Mouse (Mus musculus) forebrain, embryonic 15.5 days (tissue): ENCODE results near the gene Asmt. TPM values are rescaled to one million over a fixed set of nuclear protein-coding genes. Genes with fewer than 3 reads are reported as not detected.

Source experiments
- ATAC-seq: fragments of 200-750 bp; cut with Nextera tagmentation; replicated peaks from 2 replicates; pipeline ENCODE4 v1.8.0; 2017; ENCODE audit warnings: mild to moderate bottlenecking, moderate TSS enrichment, moderate library complexity
- H3K27ac ChIP-seq: fragments of 300-500 bp; sonication (generic); replicated peaks from 2 replicates; pipeline ENCODE4 v1.5.1; 2015; ENCODE audit warnings: mild to moderate bottlenecking, inconsistent platforms
- H3K27me3 ChIP-seq: fragments of 300-500 bp; sonication (generic); 2 replicates; pipeline ENCODE4 v1.6.1; 2015; ENCODE audit warnings: inconsistent platforms
- H3K36me3 ChIP-seq: fragments of 300-500 bp; sonication (generic); 2 replicates; pipeline ENCODE4 v1.6.1; 2015; ENCODE audit warnings: mild to moderate bottlenecking, inconsistent platforms
- H3K4me1 ChIP-seq: fragments of 300-500 bp; sonication (generic); 2 replicates; pipeline ENCODE4 v1.6.1; 2015; ENCODE audit warnings: inconsistent platforms
- H3K4me2 ChIP-seq: fragments of 300-500 bp; sonication (generic); replicated peaks from 2 replicates; pipeline ENCODE4 v1.6.1; 2015; ENCODE audit warnings: mild to moderate bottlenecking, inconsistent platforms
- H3K4me3 ChIP-seq: fragments of 300-500 bp; sonication (generic); 2 replicates; pipeline ENCODE4 v1.5.1; 2015; ENCODE audit warnings: mild to moderate bottlenecking, inconsistent platforms
- H3K9ac ChIP-seq: fragments of 300-500 bp; sonication (generic); replicated peaks from 2 replicates; pipeline ENCODE4 v1.6.1; 2015; ENCODE audit warnings: mild to moderate bottlenecking, inconsistent platforms
- H3K9me3 ChIP-seq: fragments of 300-500 bp; sonication (generic); 2 replicates; pipeline ENCODE4 v1.6.1; 2016; ENCODE audit warnings: inconsistent platforms
- WGBS: fragments of 180-500 bp; shearing (Covaris S2); methylation state at CpG from one replicate; pipeline ENCODE4 v1.1.7; 2015; ENCODE audit warnings: mixed read lengths; 5-methylcytosine and 5-hydroxymethylcytosine counted together
- polyA plus RNA-seq: library from polyadenylated mRNA; unstranded; fragments of >200 nt; fragmentation: Nextera tagmentation; extraction: Ambion mirVana; gene quantifications from 2 replicates; pipeline ENCODE4 v1.2.1, GENCODE M21; 2015

Gene Asmt
- not detected in 2 replicates for polyA plus RNA-seq

GRCm38 (mm10) chrX:170672594-170673092 is at the start of gene Asmt:
TSS of gene Asmt (plus strand) at chrX:170672644.
- no peak within 1 kb of the TSS for H3K4me3 ChIP-seq
- H3K4me1 ChIP-seq = no peaks in the 10 kb centered on the region
- peaks cover 30% of the 10 kb centered on the region for H3K36me3 ChIP-seq
- no peak within 1 kb of the TSS for H3K9ac ChIP-seq
- 92% methylated on average over 14 of the region's 16 CpGs for WGBS
- no peak within 1 kb of the TSS for H3K27ac ChIP-seq
- H3K27me3 ChIP-seq = no peaks in the 10 kb centered on the region
- H3K4me2 ChIP-seq = no peak within 1 kb of the TSS
- peak; percentile 74 for ATAC-seq
- peaks cover 29% of the 10 kb centered on the region for H3K9me3 ChIP-seq

- no peak overlapping the region for H3K4me2 ChIP-seq
Observed at GRCm38 (mm10) chrX:170673233-170673951, 948 bp downstream of the Asmt start.

GRCm38 (mm10) chrX:170674229-170674771 is 1.9 kb downstream of the Asmt start:
- H3K9me3 ChIP-seq = peaks cover 31% of the 10 kb centered on the region
- H3K27me3 ChIP-seq = no peaks in the 10 kb centered on the region
- no peaks in the 10 kb centered on the region for H3K4me1 ChIP-seq
- H3K36me3 ChIP-seq = peaks cover 30% of the 10 kb centered on the region
- no peak overlapping the region for H3K4me2 ChIP-seq
- peak; percentile 59 for ATAC-seq
- 0 out of 2 replicates have a peak overlapping the region, but pooled peaks have one; percentile 9 for H3K27ac ChIP-seq
- H3K4me3 ChIP-seq = peak overlapping the region; percentile 18
- H3K9ac ChIP-seq = no peak overlapping the region
- WGBS = 85% methylated on average over 27 of the region's 27 CpGs

More at GRCm38 (mm10) chrX:170673233-170673951, 948 bp downstream of the Asmt start:
- Histone ChIP-seq H3K4me3 (no peak overlapping the region), H3K27me3 (no peaks in the 10 kb centered on the region), H3K4me1 (no peaks in the 10 kb centered on the region), H3K27ac (no peak overlapping the region), H3K9ac (no peak overlapping the region), H3K9me3 (peaks cover 31% of the 10 kb centered on the region), H3K36me3 (peaks cover 30% of the 10 kb centered on the region)
- 64% methylated on average over 29 of the region's 42 CpGs for WGBS
- peak; percentile 87 for ATAC-seq

GRCm38 (mm10) chrX:170674885-170675876 is 2.7 kb downstream of the Asmt start:
- WGBS = 82% methylated on average over 39 of the region's 39 CpGs
- Histone ChIP-seq H3K27ac (no peak overlapping the region), H3K9ac (no peak overlapping the region), H3K4me1 (no peaks in the 10 kb centered on the region), H3K27me3 (no peaks in the 10 kb centered on the region), H3K36me3 (peaks cover 30% of the 10 kb centered on the region), H3K9me3 (peaks cover 31% of the 10 kb centered on the region), H3K4me3 (no peak overlapping the region; the same call in 1 of the 2 replicates), H3K4me2 (no peak overlapping the region)
- ATAC-seq = no peak; the same call in 1 of the 2 replicates

GRCm38 (mm10) chrX:170675923-170676605 is 3.6 kb downstream of the Asmt start:
- H3K4me3 ChIP-seq = no peak overlapping the region
- H3K36me3 ChIP-seq = peaks cover 30% of the 10 kb centered on the region
- H3K9me3 ChIP-seq = peaks cover 31% of the 10 kb centered on the region
- no peak overlapping the region for H3K27ac ChIP-seq
- H3K4me2 ChIP-seq = no peak overlapping the region
- no peak overlapping the region for H3K9ac ChIP-seq
- no peaks in the 10 kb centered on the region for H3K27me3 ChIP-seq
- ATAC-seq = 0 out of 2 replicates have a peak, but pooled peaks have one; percentile 38
- WGBS = 94% methylated on average over 32 of the region's 39 CpGs
- H3K4me1 ChIP-seq = no peaks in the 10 kb centered on the region

GRCm38 (mm10) chrX:170676606-170677239 is 4.3 kb downstream of the Asmt start:
- 92% methylated on average over 67 of the region's 67 CpGs for WGBS
- no peak for ATAC-seq
- peaks cover 31% of the 10 kb centered on the region for H3K9me3 ChIP-seq

GRCm38 (mm10) chrX:170677266-170677665 is 4.8 kb downstream of the Asmt start:
- Histone ChIP-seq H3K36me3 (peaks cover 30% of the 10 kb centered on the region), H3K4me1 (no peaks in the 10 kb centered on the region), H3K4me2 (no peak overlapping the region), H3K9ac (no peak overlapping the region), H3K27me3 (no peaks in the 10 kb centered on the region), H3K27ac (no peak overlapping the region), H3K4me3 (no peak overlapping the region), H3K9me3 (peaks cover 31% of the 10 kb centered on the region)
- 97% methylated on average over 17 of the region's 17 CpGs for WGBS
- ATAC-seq = no peak

More at GRCm38 (mm10) chrX:170676606-170677239, 4.3 kb downstream of the Asmt start:
- peaks cover 30% of the 10 kb centered on the region for H3K36me3 ChIP-seq
- no peaks in the 10 kb centered on the region for H3K4me1 ChIP-seq
- H3K4me3 ChIP-seq = no peak overlapping the region
- H3K27ac ChIP-seq = no peak overlapping the region
- H3K4me2 ChIP-seq = no peak overlapping the region
- no peaks in the 10 kb centered on the region for H3K27me3 ChIP-seq
- no peak overlapping the region for H3K9ac ChIP-seq

- 97% methylated on average over 53 of the region's 53 CpGs for WGBS
- no peak for ATAC-seq
Observed at GRCm38 (mm10) chrX:170677680-170678079, 5.2 kb downstream of the Asmt start.

More at GRCm38 (mm10) chrX:170677680-170678079, 5.2 kb downstream of the Asmt start:
- H3K27ac ChIP-seq = no peak overlapping the region
- no peak overlapping the region for H3K4me3 ChIP-seq
- no peak overlapping the region for H3K9ac ChIP-seq
- H3K4me1 ChIP-seq = no peaks in the 10 kb centered on the region
- peaks cover 31% of the 10 kb centered on the region for H3K9me3 ChIP-seq
- no peaks in the 10 kb centered on the region for H3K27me3 ChIP-seq
- peaks cover 27% of the 10 kb centered on the region for H3K36me3 ChIP-seq
- H3K4me2 ChIP-seq = no peak overlapping the region
